Mouse (Mus musculus): Measurements from ENCODE around the gene Nsmce3. TPM values are rescaled to one million over a fixed set of nuclear protein-coding genes. Genes with fewer than 3 reads are reported as not detected.

Gene Nsmce3
- total and polyA plus RNA-seq, 3 experiments, result 6.4 to 9.1 (median 7.7) TPM

DNA sequence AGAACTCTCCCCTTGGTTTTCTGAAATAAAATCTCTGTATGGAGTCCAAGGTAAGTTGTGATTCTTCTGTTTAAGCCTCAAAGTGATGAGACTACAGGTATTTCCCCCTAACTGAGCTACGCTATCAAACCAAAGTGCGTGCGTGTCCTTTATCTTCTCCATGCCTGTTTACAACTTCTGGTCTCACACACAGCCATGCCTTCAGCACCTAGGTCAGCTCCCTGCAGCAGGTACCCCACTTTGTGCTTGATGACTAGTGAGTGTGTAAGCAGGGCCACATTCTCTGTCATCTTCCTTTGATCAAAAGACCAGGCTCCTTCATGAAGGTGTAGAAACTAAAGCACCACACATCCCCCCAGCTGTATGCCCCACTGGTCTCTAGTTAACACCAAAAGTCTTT lies 22.0 kb downstream of the Nsmce3 start:
- H3K9me3 ChIP-seq (replicated peaks; ENCODE audit: low read length), result no peaks in the 10 kb centered on the region
- no peaks in the 10 kb centered on the region for H3K27me3 ChIP-seq (replicated peaks)
- no peak overlapping the region for H3K9ac ChIP-seq (ENCODE audit: insufficient read depth, low read depth)
- dilution Hi-C loops (cut with MboI; ENCODE audit: extremely low pct_ligation_motif_present, extremely low pct_unique_long_range_greater_than_20kb, low sequenced_read_pairs), result no loop called here
- no peak for DNase-seq (ENCODE audit: extremely low read depth)
- in situ Hi-C loops (cut with MboI; ENCODE audit: low pct_ligation_motif_present, low pct_unique_long_range_greater_than_20kb, low sequenced_read_pairs), result no loop called here
- no peaks in the 10 kb centered on the region for H3K36me3 ChIP-seq (replicated peaks in 1 of 2; ENCODE audit: control insufficient read depth in 1 of 2, insufficient read depth in 1 of 2, low read length in 1 of 2)
- no peak for TF ChIP-seq USF1 (IDR thresholded peaks at IDR 0.05; ENCODE audit: low read depth, low read length)
- TF ChIP-seq RCOR1 (conservative IDR thresholded peaks at IDR 0.05; ENCODE audit: low read depth, low read length), result no peak
- TF ChIP-seq NRF1 (IDR thresholded peaks at IDR 0.05; ENCODE audit: low read depth, low read length), result no peak
- TF ChIP-seq UBTF (IDR thresholded peaks at IDR 0.05; ENCODE audit: low read depth, low read length), result no peak
- H3K4me2 ChIP-seq (ENCODE audit: insufficient read depth, low read depth, poor library complexity, severe bottlenecking), result no peak overlapping the region
- H3K27ac ChIP-seq (ENCODE audit: insufficient read depth, low read depth), result no peak overlapping the region
- H3K4me3 ChIP-seq (replicated peaks in 1 of 3; ENCODE audit: low read depth in 2 of 3, low read length in 2 of 3, poor library complexity in 1 of 3), result no peak overlapping the region
- H3K4me1 ChIP-seq (ENCODE audit: control insufficient read depth in 1 of 2, insufficient read depth in 2 of 2), result 0 out of 4 replicates have a peak, but pooled peaks cover 0 to 4% of the 10 kb centered on the region in 2 experiments
- no peaks in the 10 kb centered on the region for H3K79me2 ChIP-seq (replicated peaks; ENCODE audit: control insufficient read depth, extremely low read depth, insufficient read depth, poor library complexity, severe bottlenecking)

DNA sequence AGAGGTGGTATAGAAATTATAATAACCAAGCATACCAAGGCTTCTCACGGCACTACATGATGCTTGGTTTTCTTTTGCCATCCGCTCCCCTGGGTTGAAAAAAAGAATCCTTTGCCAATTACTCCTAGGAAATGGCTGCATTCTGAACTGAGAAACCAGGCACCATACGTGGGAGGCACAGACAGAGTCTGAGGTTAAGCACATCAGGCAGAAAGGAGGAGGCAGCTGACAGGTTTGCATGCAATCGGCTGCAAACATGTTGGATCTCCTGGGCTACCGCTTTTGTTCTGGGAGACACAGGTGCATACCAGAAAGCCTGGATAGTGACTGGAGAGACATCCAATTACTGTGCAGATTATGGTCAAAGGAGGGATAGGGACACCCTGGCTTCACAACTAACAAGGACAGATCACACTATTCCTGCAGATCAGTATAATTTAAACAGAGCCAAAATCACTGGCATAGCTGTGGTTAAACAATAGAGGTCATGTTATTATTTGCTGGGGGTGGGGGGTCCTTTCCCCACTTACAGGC lies 25.4 kb downstream of the Nsmce3 start:
- Histone ChIP-seq H3K27me3 (replicated peaks) (no peaks in the 10 kb centered on the region), H3K9ac (ENCODE audit: insufficient read depth, low read depth) (no peak overlapping the region), H3K4me1 (ENCODE audit: control insufficient read depth in 1 of 2, insufficient read depth in 2 of 2) (0 out of 4 replicates have a peak, but pooled peaks cover 0 to 4% of the 10 kb centered on the region in 2 experiments), H3K4me2 (ENCODE audit: insufficient read depth, low read depth, poor library complexity, severe bottlenecking) (no peak overlapping the region), H3K79me2 (replicated peaks; ENCODE audit: control insufficient read depth, extremely low read depth, insufficient read depth, poor library complexity, severe bottlenecking) (no peaks in the 10 kb centered on the region), H3K27ac (ENCODE audit: insufficient read depth, low read depth) (no peak overlapping the region), H3K36me3 (replicated peaks in 1 of 2; ENCODE audit: control insufficient read depth in 1 of 2, insufficient read depth in 1 of 2, low read length in 1 of 2) (no peaks in the 10 kb centered on the region), H3K9me3 (replicated peaks; ENCODE audit: low read length) (no peaks in the 10 kb centered on the region), H3K4me3 (replicated peaks in 1 of 3; ENCODE audit: low read depth in 2 of 3, low read length in 2 of 3, poor library complexity in 1 of 3) (no peak overlapping the region)
- TF ChIP-seq MAZ (IDR thresholded peaks at IDR 0.05; ENCODE audit: low read depth, low read length), result no peak
- TF ChIP-seq BHLHE40 (IDR thresholded peaks at IDR 0.05; ENCODE audit: low read depth, low read length), result no peak
- TF ChIP-seq RAD21 (IDR thresholded peaks at IDR 0.05; ENCODE audit: low read depth, low read length), result no peak
- no peak for TF ChIP-seq MXI1 (IDR thresholded peaks at IDR 0.05; ENCODE audit: low read depth, low read length)
- TF ChIP-seq ETS1 (conservative IDR thresholded peaks at IDR 0.05; ENCODE audit: low read depth, low read length), result no peak
- TF ChIP-seq ZKSCAN1 (IDR thresholded peaks at IDR 0.05; ENCODE audit: borderline replicate concordance, low read depth, low read length), result no peak
- no peak for TF ChIP-seq SIN3A (IDR thresholded peaks at IDR 0.05; ENCODE audit: low read length)
- TF ChIP-seq NRF1 (IDR thresholded peaks at IDR 0.05; ENCODE audit: low read depth, low read length), result no peak
- no peak for TF ChIP-seq KAT2A (IDR thresholded peaks at IDR 0.05; ENCODE audit: insufficient replicate concordance, low read length)
- no peak for TF ChIP-seq POLR2A (IDR thresholded peaks at IDR 0.05; ENCODE audit: low read depth, low read length)
- TF ChIP-seq MEF2A (IDR thresholded peaks at IDR 0.05; ENCODE audit: borderline replicate concordance, low read depth, low read length), result no peak
- TF ChIP-seq ZC3H11A (IDR thresholded peaks at IDR 0.05; ENCODE audit: low read depth, low read length), result no peak
- no peak for TF ChIP-seq ELF1 (IDR thresholded peaks at IDR 0.05; ENCODE audit: low read depth, low read length)
- dilution Hi-C loops (cut with MboI; ENCODE audit: extremely low pct_ligation_motif_present, extremely low pct_unique_long_range_greater_than_20kb, low sequenced_read_pairs) (no loop called here), in situ Hi-C loops (cut with MboI; ENCODE audit: low pct_ligation_motif_present, low pct_unique_long_range_greater_than_20kb, low sequenced_read_pairs) (no loop called here)
- no peak for DNase-seq (ENCODE audit: extremely low read depth)
